Mouse (Mus musculus) erythroid progenitor cell, adult 5-6 weeks (primary cell): Measurements from ENCODE around the gene Csf2. TPM values are rescaled to one million over a fixed set of nuclear protein-coding genes. Genes with fewer than 3 reads are reported as not detected.

Experiments used
- total RNA-seq, 2 experiments: library from RNA; stranded (forward) in 1 of 2; stranded (reverse) in 1 of 2; fragments of 150-400 nt in 1 of 2; fragments of 186-747, 209-891 nt in 1 of 2; gene quantifications; 2 replicates each; pipeline versions ENCODE4 v1.2.3 to v1.2.4; 2015 to 2017; ENCODE audit warnings: low replicate concordance in 2 of 2

The Csf2 gene
- total RNA-seq, 2 experiments from 2014 or later: not detected

Other genes with a start within 250 kb of the Csf2 start
- 82.9 and 109 TPM in 2 replicates for gene Slc22a4, start 221.6 kb downstream of the Csf2 start, total RNA-seq (2015; ENCODE audit: low replicate concordance)
- 115 and 153 TPM in 2 replicates for gene Slc22a4, start 221.6 kb downstream of the Csf2 start, total RNA-seq (2017; ENCODE audit: low replicate concordance)
- gene Pdlim4, start 180.7 kb downstream of the Csf2 start, total RNA-seq (2015; ENCODE audit: low replicate concordance): not detected in 2 replicates
- not detected in 2 replicates for gene Pdlim4, start 180.7 kb downstream of the Csf2 start, total RNA-seq (2017; ENCODE audit: low replicate concordance)
- gene P4ha2, start 149.6 kb downstream of the Csf2 start, total RNA-seq (2015; ENCODE audit: low replicate concordance): not detected in 2 replicates
- not detected in 2 replicates for gene P4ha2, start 149.6 kb downstream of the Csf2 start, total RNA-seq (2017; ENCODE audit: low replicate concordance)
- gene Il3, start 17.6 kb upstream of the Csf2 start, total RNA-seq (2015; ENCODE audit: low replicate concordance): not detected in 2 replicates
- gene Il3, start 17.6 kb upstream of the Csf2 start, total RNA-seq (2017; ENCODE audit: low replicate concordance): not detected in 2 replicates
- gene Acsl6, start 54.1 kb upstream of the Csf2 start, total RNA-seq (2015; ENCODE audit: low replicate concordance): 0.42 and 2.2 TPM in 2 replicates
- gene Acsl6, start 54.1 kb upstream of the Csf2 start, total RNA-seq (2017; ENCODE audit: low replicate concordance): 0.77 TPM in 1 of 2 replicates, not detected in the other
- not detected in 2 replicates for gene Meikin, start 121.0 kb upstream of the Csf2 start, total RNA-seq (2015; ENCODE audit: low replicate concordance)
- gene Meikin, start 121.0 kb upstream of the Csf2 start, total RNA-seq (2017; ENCODE audit: low replicate concordance): not detected in 2 replicates
- 22.7 and 44.9 TPM in 2 replicates for gene Fnip1, start 188.5 kb upstream of the Csf2 start, total RNA-seq (2015; ENCODE audit: low replicate concordance)
- 28.0 and 35.0 TPM in 2 replicates for gene Fnip1, start 188.5 kb upstream of the Csf2 start, total RNA-seq (2017; ENCODE audit: low replicate concordance)